Mouse (Mus musculus): ENCODE results near the gene Me1.

The Me1 gene

GRCm38 (mm10) chr9:86549637-86550162 lies 146.1 kb downstream of the Me1 start:
- DNase-seq (ENCODE audit: low read depth, low spot score): no peak

- DNase-seq (ENCODE audit: low read depth, low spot score): no peak
Measured at GRCm38 (mm10) chr9:86544559-86544958, 151.2 kb downstream of the Me1 start.

- no peak for DNase-seq (ENCODE audit: low read depth, low spot score)
Measured at GRCm38 (mm10) chr9:86543451-86543850, 152.3 kb downstream of the Me1 start.

- no peak for DNase-seq (ENCODE audit: low read depth, low spot score)
Measured at GRCm38 (mm10) chr9:86534071-86534470, 161.7 kb downstream of the Me1 start.
